Mouse (Mus musculus): ENCODE measurements around the gene Fam168a. TPM values are rescaled to one million over a fixed set of nuclear protein-coding genes. Genes with fewer than 3 reads are reported as not detected.

Gene Fam168a
- polyA plus RNA-seq, 1 experiment from 2014 or later: 32.6 TPM

GRCm38 (mm10) chr7:100824661-100825060 lies 118.2 kb downstream of the Fam168a start:
- no peak overlapping the region for H3K27ac ChIP-seq (replicated peaks; ENCODE audit: low read depth, low read length)
- H3K9ac ChIP-seq (replicated peaks; ENCODE audit: low read length): no peak overlapping the region
- 97% methylated on average over 3 of the region's 3 CpGs for WGBS
- ATAC-seq (replicated peaks; ENCODE audit: insufficient number of reproducible peaks, low FRiP score, low TSS enrichment, low read depth) (no peak), DNase-seq (ENCODE audit: low spot score) (no peak)
- no peaks in the 10 kb centered on the region for H3K36me3 ChIP-seq (replicated peaks; ENCODE audit: control insufficient read depth, insufficient read depth, low read depth, low read length)
- H3K27me3 ChIP-seq (ENCODE audit: control insufficient read depth, insufficient read depth, low read length): no peaks in the 10 kb centered on the region
- H3K4me1 ChIP-seq (ENCODE audit: control insufficient read depth, insufficient read depth, low read length): no peaks in the 10 kb centered on the region
- H3K4me3 ChIP-seq (ENCODE audit: low read depth, low read length): no peak overlapping the region
- no peak overlapping the region for H3K4me2 ChIP-seq (ENCODE audit: low read depth, low read length)
- H3K9me3 ChIP-seq (replicated peaks; ENCODE audit: control insufficient read depth, low read length): no peaks in the 10 kb centered on the region

GRCm38 (mm10) chr7:100828549-100828948 lies 122.1 kb downstream of the Fam168a start:
- H3K27ac ChIP-seq (replicated peaks; ENCODE audit: low read depth, low read length): no peak overlapping the region
- H3K27me3 ChIP-seq (ENCODE audit: control insufficient read depth, insufficient read depth, low read length): no peaks in the 10 kb centered on the region
- no peak for ATAC-seq (replicated peaks; ENCODE audit: insufficient number of reproducible peaks, low FRiP score, low TSS enrichment, low read depth)
- no peaks in the 10 kb centered on the region for H3K9me3 ChIP-seq (replicated peaks; ENCODE audit: control insufficient read depth, low read length)
- H3K9ac ChIP-seq (replicated peaks; ENCODE audit: low read length): no peak overlapping the region
- no peak for DNase-seq (ENCODE audit: low spot score)
- 92% methylated on average over 2 of the region's 2 CpGs for WGBS
- no peak overlapping the region for H3K4me2 ChIP-seq (ENCODE audit: low read depth, low read length)
- H3K36me3 ChIP-seq (replicated peaks; ENCODE audit: control insufficient read depth, insufficient read depth, low read depth, low read length): no peaks in the 10 kb centered on the region
- H3K4me1 ChIP-seq (ENCODE audit: control insufficient read depth, insufficient read depth, low read length): no peaks in the 10 kb centered on the region
- H3K4me3 ChIP-seq (ENCODE audit: low read depth, low read length): no peak overlapping the region

GRCm38 (mm10) chr7:100833859-100834258 lies 127.4 kb downstream of the Fam168a start:
- H3K27me3 ChIP-seq (ENCODE audit: control insufficient read depth, insufficient read depth, low read length): no peaks in the 10 kb centered on the region
- H3K4me3 ChIP-seq (ENCODE audit: low read depth, low read length): no peak overlapping the region
- DNase-seq (ENCODE audit: low spot score) (no peak), ATAC-seq (replicated peaks; ENCODE audit: insufficient number of reproducible peaks, low FRiP score, low TSS enrichment, low read depth) (no peak)
- no peaks in the 10 kb centered on the region for H3K9me3 ChIP-seq (replicated peaks; ENCODE audit: control insufficient read depth, low read length)
- H3K36me3 ChIP-seq (replicated peaks; ENCODE audit: control insufficient read depth, insufficient read depth, low read depth, low read length): no peaks in the 10 kb centered on the region; the same call in 1 of the 2 replicates
- H3K4me2 ChIP-seq (ENCODE audit: low read depth, low read length): no peak overlapping the region
- no peak overlapping the region for H3K27ac ChIP-seq (replicated peaks; ENCODE audit: low read depth, low read length)
- 96% methylated on average over 1 of the region's 1 CpGs for whole genome bisulfite sequencing
- H3K9ac ChIP-seq (replicated peaks; ENCODE audit: low read length): no peak overlapping the region
- no peaks in the 10 kb centered on the region for H3K4me1 ChIP-seq (ENCODE audit: control insufficient read depth, insufficient read depth, low read length)

GRCm38 (mm10) chr7:100835168-100835567 lies 128.7 kb downstream of the Fam168a start:
- no peaks in the 10 kb centered on the region; the same call in 1 of the 2 replicates for H3K36me3 ChIP-seq (replicated peaks; ENCODE audit: control insufficient read depth, insufficient read depth, low read depth, low read length)
- ATAC-seq (replicated peaks; ENCODE audit: insufficient number of reproducible peaks, low FRiP score, low TSS enrichment, low read depth): no peak
- no peak overlapping the region for H3K4me2 ChIP-seq (ENCODE audit: low read depth, low read length)
- no peaks in the 10 kb centered on the region for H3K4me1 ChIP-seq (ENCODE audit: control insufficient read depth, insufficient read depth, low read length)
- H3K27ac ChIP-seq (replicated peaks; ENCODE audit: low read depth, low read length): no peak overlapping the region
- 88% methylated on average over 7 of the region's 7 CpGs for WGBS
- no peak overlapping the region for H3K9ac ChIP-seq (replicated peaks; ENCODE audit: low read length)
- H3K27me3 ChIP-seq (ENCODE audit: control insufficient read depth, insufficient read depth, low read length): no peaks in the 10 kb centered on the region
- H3K4me3 ChIP-seq (ENCODE audit: low read depth, low read length): no peak overlapping the region
- no peak for DNase-seq (ENCODE audit: low spot score)
- H3K9me3 ChIP-seq (replicated peaks; ENCODE audit: control insufficient read depth, low read length): no peaks in the 10 kb centered on the region

- Histone ChIP-seq H3K36me3 (replicated peaks; ENCODE audit: control insufficient read depth, insufficient read depth, low read depth, low read length) (no peaks in the 10 kb centered on the region; the same call in 1 of the 2 replicates), H3K9me3 (replicated peaks; ENCODE audit: control insufficient read depth, low read length) (no peaks in the 10 kb centered on the region)
- 91% methylated on average over 6 of the region's 6 CpGs for whole genome bisulfite sequencing
Measured at GRCm38 (mm10) chr7:100835711-100836110, 129.3 kb downstream of the Fam168a start.

GRCm38 (mm10) chr7:100836657-100837056 lies 130.2 kb downstream of the Fam168a start:
- DNase-seq (ENCODE audit: low spot score): no peak
- 88% methylated on average over 10 of the region's 10 CpGs for WGBS
- Histone ChIP-seq H3K4me2 (ENCODE audit: low read depth, low read length) (no peak overlapping the region), H3K9me3 (replicated peaks; ENCODE audit: control insufficient read depth, low read length) (no peaks in the 10 kb centered on the region), H3K9ac (replicated peaks; ENCODE audit: low read length) (no peak overlapping the region), H3K27ac (replicated peaks; ENCODE audit: low read depth, low read length) (no peak overlapping the region), H3K36me3 (replicated peaks; ENCODE audit: control insufficient read depth, insufficient read depth, low read depth, low read length) (no peaks in the 10 kb centered on the region; the same call in 1 of the 2 replicates), H3K4me3 (ENCODE audit: low read depth, low read length) (no peak overlapping the region), H3K27me3 (ENCODE audit: control insufficient read depth, insufficient read depth, low read length) (no peaks in the 10 kb centered on the region), H3K4me1 (ENCODE audit: control insufficient read depth, insufficient read depth, low read length) (no peaks in the 10 kb centered on the region)
- no peak for ATAC-seq (replicated peaks; ENCODE audit: insufficient number of reproducible peaks, low FRiP score, low TSS enrichment, low read depth)

More at GRCm38 (mm10) chr7:100835711-100836110, 129.3 kb downstream of the Fam168a start:
- Histone ChIP-seq H3K27ac (replicated peaks; ENCODE audit: low read depth, low read length) (no peak overlapping the region), H3K4me1 (ENCODE audit: control insufficient read depth, insufficient read depth, low read length) (no peaks in the 10 kb centered on the region), H3K4me3 (ENCODE audit: low read depth, low read length) (no peak overlapping the region), H3K4me2 (ENCODE audit: low read depth, low read length) (no peak overlapping the region), H3K27me3 (ENCODE audit: control insufficient read depth, insufficient read depth, low read length) (no peaks in the 10 kb centered on the region), H3K9ac (replicated peaks; ENCODE audit: low read length) (no peak overlapping the region)
- no peak for DNase-seq (ENCODE audit: low spot score)
- no peak for ATAC-seq (replicated peaks; ENCODE audit: insufficient number of reproducible peaks, low FRiP score, low TSS enrichment, low read depth)

GRCm38 (mm10) chr7:100837701-100838100 lies 131.3 kb downstream of the Fam168a start:
- Histone ChIP-seq H3K36me3 (replicated peaks; ENCODE audit: control insufficient read depth, insufficient read depth, low read depth, low read length) (no peaks in the 10 kb centered on the region; the same call in 1 of the 2 replicates), H3K27me3 (ENCODE audit: control insufficient read depth, insufficient read depth, low read length) (no peaks in the 10 kb centered on the region), H3K9me3 (replicated peaks; ENCODE audit: control insufficient read depth, low read length) (no peaks in the 10 kb centered on the region), H3K4me2 (ENCODE audit: low read depth, low read length) (no peak overlapping the region), H3K27ac (replicated peaks; ENCODE audit: low read depth, low read length) (no peak overlapping the region), H3K4me1 (ENCODE audit: control insufficient read depth, insufficient read depth, low read length) (no peaks in the 10 kb centered on the region), H3K9ac (replicated peaks; ENCODE audit: low read length) (no peak overlapping the region), H3K4me3 (ENCODE audit: low read depth, low read length) (no peak overlapping the region)
- DNase-seq (ENCODE audit: low spot score) (no peak), ATAC-seq (replicated peaks; ENCODE audit: insufficient number of reproducible peaks, low FRiP score, low TSS enrichment, low read depth) (no peak)
- 70% methylated on average over 1 of the region's 1 CpGs for WGBS

- WGBS: 86% methylated on average over 6 of the region's 6 CpGs
- Histone ChIP-seq H3K36me3 (replicated peaks; ENCODE audit: control insufficient read depth, insufficient read depth, low read depth, low read length) (no peaks in the 10 kb centered on the region), H3K4me2 (ENCODE audit: low read depth, low read length) (no peak overlapping the region), H3K9ac (replicated peaks; ENCODE audit: low read length) (no peak overlapping the region), H3K4me3 (ENCODE audit: low read depth, low read length) (no peak overlapping the region), H3K27ac (replicated peaks; ENCODE audit: low read depth, low read length) (no peak overlapping the region), H3K9me3 (replicated peaks; ENCODE audit: control insufficient read depth, low read length) (no peaks in the 10 kb centered on the region), H3K27me3 (ENCODE audit: control insufficient read depth, insufficient read depth, low read length) (no peaks in the 10 kb centered on the region), H3K4me1 (ENCODE audit: control insufficient read depth, insufficient read depth, low read length) (no peaks in the 10 kb centered on the region)
- DNase-seq (ENCODE audit: low spot score): no peak
- no peak for ATAC-seq (replicated peaks; ENCODE audit: insufficient number of reproducible peaks, low FRiP score, low TSS enrichment, low read depth)
Measured at GRCm38 (mm10) chr7:100839632-100840402, 133.4 kb downstream of the Fam168a start.
